Mouse (Mus musculus) ES-E14 (cell line): ENCODE measurements around the gene Wdr70. TPM values are rescaled to one million over a fixed set of nuclear protein-coding genes. Genes with fewer than 3 reads are reported as not detected.

ENCODE experiments used
- DNase-seq: peaks from one replicate; pipeline ENCODE4 v3.0.0-alpha.2; 2013; ENCODE audit warnings: low read depth, low spot score
- H3K27ac ChIP-seq: 2 replicates; pipeline ENCODE4 v1.5.1; 2012; ENCODE audit warnings: low read depth, mild to moderate bottlenecking, low read length, moderate library complexity, mixed read lengths; ENCODE audit not compliant: poor library complexity, insufficient read depth, severe bottlenecking
- H3K36me3 ChIP-seq: 2 replicates; pipeline ENCODE4 v1.6.1; 2012; ENCODE audit warnings: mild to moderate bottlenecking, low read length, moderate library complexity, mixed read lengths; ENCODE audit not compliant: control insufficient read depth, poor library complexity, insufficient read depth, severe bottlenecking
- H3K4me1 ChIP-seq, 2 experiments: fragments of 150-350 bp in 1 of 2; sonication (generic) in 1 of 2; 2 replicates each; pipeline ENCODE4 v1.6.1; 2012; ENCODE audit warnings: low read length in 2 of 2, mild to moderate bottlenecking in 1 of 2, mixed read lengths in 1 of 2; ENCODE audit not compliant: control insufficient read depth in 2 of 2, insufficient read depth in 2 of 2, poor library complexity in 1 of 2
- H3K4me3 ChIP-seq, 2 experiments: fragments of 150-350 bp in 1 of 2; sonication (generic) in 1 of 2; 2 replicates each; pipeline ENCODE4 v1.5.1; 2012; ENCODE audit warnings: low read length in 2 of 2, low read depth in 1 of 2, mild to moderate bottlenecking in 1 of 2, mixed read lengths in 1 of 2; ENCODE audit not compliant: insufficient read depth in 1 of 2, poor library complexity in 1 of 2, severe bottlenecking in 1 of 2
- H3K9ac ChIP-seq: 2 replicates; pipeline ENCODE4 v1.6.1; 2012; ENCODE audit warnings: low read depth, mild to moderate bottlenecking, low read length, mixed read lengths; ENCODE audit not compliant: poor library complexity, insufficient read depth, severe bottlenecking
- H3K9me3 ChIP-seq: fragments of 150-350 bp; sonication (generic); 2 replicates; pipeline ENCODE4 v1.6.1; 2012; ENCODE audit warnings: low read depth, mild to moderate bottlenecking, low read length; ENCODE audit not compliant: control insufficient read depth, insufficient read depth
- CHD2 ChIP-seq: IDR thresholded peaks from 2 replicates; pipeline ENCODE4 v1.6.1; 2014; ENCODE audit warnings: mild to moderate bottlenecking, low read depth, low read length, inconsistent platforms
- HCFC1 ChIP-seq: IDR thresholded peaks from 2 replicates; pipeline ENCODE4 v1.6.1; 2012; ENCODE audit warnings: low read length, inconsistent platforms, borderline replicate concordance; ENCODE audit not compliant: insufficient read depth
- MAFK ChIP-seq: IDR thresholded peaks from 2 replicates; pipeline ENCODE4 v1.6.1; 2014; ENCODE audit warnings: mild to moderate bottlenecking, low read depth, low read length, inconsistent platforms; ENCODE audit not compliant: insufficient read depth
- ZC3H11A ChIP-seq: IDR thresholded peaks from 2 replicates; pipeline ENCODE4 v1.6.1; 2012; ENCODE audit warnings: low read depth, mild to moderate bottlenecking, inconsistent platforms, low read length, borderline replicate concordance
- ZNF384 ChIP-seq: IDR thresholded peaks from 2 replicates; pipeline ENCODE4 v1.6.1; 2012; ENCODE audit warnings: low read depth, low read length, inconsistent platforms
- in situ Hi-C, 2 experiments: fragments of 600-800 bp; cut with MboI; formaldehyde crosslinking; loops; one replicate each; pipeline ENCODE4 v1.15.1; 2025; ENCODE audit warnings: low sequenced_read_pairs in 2 of 2, inconsistent platforms in 1 of 2; ENCODE audit not compliant: unreplicated experiment in 2 of 2
- total RNA-seq: library from RNA; depleted of rRNA; stranded (reverse); fragments of 300-350 nt; gene quantifications from 2 replicates; pipeline ENCODE4 v1.2.3, GENCODE M21; 2012

Wdr70 gene
- total RNA-seq, 1 experiment: 45.5 TPM

DNA sequence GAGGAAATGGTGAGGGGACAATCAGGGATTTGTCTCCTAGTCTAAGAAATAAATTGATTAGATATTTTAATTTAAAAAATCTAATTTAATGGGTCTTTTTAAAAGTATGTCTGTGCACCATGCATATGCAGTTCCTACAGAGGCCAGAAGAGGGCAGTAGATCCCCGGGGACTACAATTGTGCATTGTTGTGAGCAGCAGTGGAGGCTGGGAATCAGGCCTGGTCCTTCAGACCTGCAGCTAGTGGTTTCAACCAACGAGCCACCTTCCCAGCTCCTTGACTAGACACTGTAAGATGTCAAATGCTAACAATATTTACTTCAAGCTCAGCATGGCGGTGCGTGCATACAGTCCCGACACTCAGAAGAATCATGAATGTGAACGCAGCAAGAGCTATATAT, 199.7 kb downstream of the Wdr70 start:
- Histone ChIP-seq H3K9ac (no peak overlapping the region), H3K4me3 (no peak overlapping the region), H3K4me1 (no peaks in the 10 kb centered on the region), H3K9me3 (no peaks in the 10 kb centered on the region), H3K27ac (no peak overlapping the region), H3K36me3 (no peaks in the 10 kb centered on the region)
- no peak for DNase-seq
- TF ChIP-seq ZC3H11A (no peak), HCFC1 (no peak), CHD2 (no peak), MAFK (no peak), ZNF384 (no peak)
- in situ Hi-C loops: no loop called here

DNA sequence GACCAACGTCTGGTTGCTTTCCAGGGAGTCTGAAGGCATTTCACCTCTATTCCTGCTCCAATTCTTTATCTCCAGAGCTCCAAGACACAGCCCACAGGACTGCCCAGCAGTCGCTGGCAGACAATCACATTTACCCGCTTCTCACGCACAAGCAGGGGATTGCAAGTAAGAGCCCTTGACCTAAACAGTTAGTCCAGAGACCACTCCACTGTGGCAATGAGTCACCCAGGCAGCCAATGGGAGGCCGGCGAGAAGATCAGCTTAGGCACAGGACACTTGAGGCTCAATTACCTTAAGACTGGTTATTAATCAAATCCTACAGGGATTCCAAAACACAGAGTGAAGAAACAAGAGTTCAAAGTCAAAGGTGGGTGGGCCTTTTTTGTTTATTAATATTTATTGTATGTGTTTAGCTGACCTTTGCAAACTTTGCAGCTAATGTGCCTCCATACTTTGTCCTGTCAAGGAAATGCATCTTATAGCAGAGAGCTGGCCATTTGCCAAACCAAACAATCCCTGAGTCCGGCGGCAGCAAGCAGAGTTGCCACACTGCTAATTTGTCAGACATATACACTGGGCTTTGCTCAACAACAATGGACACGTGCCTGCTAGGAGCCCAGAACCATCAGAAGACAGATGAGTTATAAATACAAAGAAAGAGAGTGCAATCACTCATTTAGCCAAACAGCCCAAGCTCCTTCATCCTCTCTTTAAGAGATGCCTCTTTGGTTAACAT, 207.3 kb downstream of the Wdr70 start:
- no peak overlapping the region for H3K9ac ChIP-seq
- H3K36me3 ChIP-seq: no peaks in the 10 kb centered on the region
- H3K4me1 ChIP-seq: no peaks in the 10 kb centered on the region
- no peak for TF ChIP-seq MAFK
- no peak for TF ChIP-seq CHD2
- no peak for TF ChIP-seq ZNF384
- no peak for TF ChIP-seq HCFC1
- TF ChIP-seq ZC3H11A: no peak
- no peak for DNase-seq
- H3K9me3 ChIP-seq: no peaks in the 10 kb centered on the region
- in situ Hi-C loops: no loop called here
- no peak overlapping the region for H3K27ac ChIP-seq
- no peak overlapping the region for H3K4me3 ChIP-seq

DNA sequence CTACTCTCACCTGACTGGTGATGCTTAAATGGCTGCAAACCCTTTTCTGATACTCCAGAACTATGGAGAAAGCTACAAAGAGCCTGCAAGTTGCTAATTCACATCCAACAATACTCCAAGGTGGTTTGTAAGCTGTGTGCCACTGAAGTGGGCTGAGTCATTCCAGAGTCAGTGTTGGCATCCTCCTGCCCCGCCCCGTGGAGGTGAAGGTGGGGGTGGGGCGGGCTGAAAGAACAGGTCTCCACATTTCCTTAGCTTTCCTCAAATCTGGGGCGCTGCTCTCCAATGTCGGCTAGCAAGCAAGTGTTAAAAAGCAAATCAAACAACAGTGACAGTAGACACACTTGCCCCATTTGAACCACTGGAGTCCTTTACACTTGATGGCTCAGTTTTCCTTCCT, 208.7 kb downstream of the Wdr70 start:
- no peak for DNase-seq
- TF ChIP-seq MAFK (no peak), ZC3H11A (no peak)
- no peaks in the 10 kb centered on the region for H3K4me1 ChIP-seq
- H3K9ac ChIP-seq: no peak overlapping the region
- no peak overlapping the region for H3K4me3 ChIP-seq
- in situ Hi-C loops: no loop called here
- peaks cover 2% of the 10 kb centered on the region; the same call in 1 of the 2 replicates for H3K36me3 ChIP-seq
- H3K27ac ChIP-seq: no peak overlapping the region
- H3K9me3 ChIP-seq: no peaks in the 10 kb centered on the region

DNA sequence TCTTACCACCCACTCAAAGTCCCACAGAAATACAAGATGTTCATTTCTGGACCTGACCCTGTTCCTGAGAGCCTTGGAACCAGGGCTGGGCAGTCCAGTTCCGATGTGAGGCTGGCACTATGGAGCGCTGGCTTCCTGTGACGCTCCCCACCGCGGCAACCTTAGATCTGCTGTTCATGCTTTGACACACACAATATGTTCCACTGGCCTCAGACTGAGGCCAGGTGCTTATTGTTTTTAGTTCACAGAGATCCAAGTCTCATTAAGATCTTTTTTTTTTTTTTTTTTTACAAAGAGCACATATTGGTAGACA, 209.7 kb downstream of the Wdr70 start:
- H3K9ac ChIP-seq: no peak overlapping the region
- H3K27ac ChIP-seq: no peak overlapping the region
- TF ChIP-seq HCFC1 (no peak), CHD2 (no peak), ZC3H11A (no peak), MAFK (no peak), ZNF384 (no peak)
- no peaks in the 10 kb centered on the region for H3K9me3 ChIP-seq
- in situ Hi-C loops: no loop called here
- no peak for DNase-seq
- H3K36me3 ChIP-seq: peaks cover 2% of the 10 kb centered on the region; the same call in 1 of the 2 replicates
- no peaks in the 10 kb centered on the region for H3K4me1 ChIP-seq
- no peak overlapping the region for H3K4me3 ChIP-seq
